Mouse (Mus musculus): ENCODE results near the gene Celf2. TPM values are rescaled to one million over a fixed set of nuclear protein-coding genes. Genes with fewer than 3 reads are reported as not detected.

Gene Celf2
- polyA plus RNA-seq, 1 experiment, result 127 TPM

DNA sequence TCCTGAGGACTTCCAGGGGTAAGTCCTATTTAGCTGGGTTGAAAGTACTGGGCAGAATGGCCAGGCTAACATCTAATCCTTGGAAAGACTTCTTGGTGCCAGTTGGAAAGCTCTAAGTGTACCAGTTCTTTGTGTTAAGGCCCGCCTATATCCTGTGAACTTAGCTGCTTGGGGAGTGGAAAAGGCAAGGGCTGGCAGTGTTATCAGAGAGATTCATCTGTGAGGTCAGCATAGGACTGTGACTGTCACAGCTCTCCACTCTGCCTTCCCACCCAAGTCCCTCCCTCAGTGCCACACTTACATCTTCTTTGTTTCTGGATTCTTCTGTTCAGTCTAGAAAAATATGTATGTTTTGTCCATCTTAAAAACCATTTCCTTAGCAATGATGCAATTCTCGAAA, 935.7 kb downstream of the Celf2 start:
- no peaks in the 10 kb centered on the region for H3K4me1 ChIP-seq (ENCODE audit: control insufficient read depth, insufficient read depth, low read length)
- H3K4me3 ChIP-seq (ENCODE audit: insufficient read depth, low read length), result no peak overlapping the region
- TF ChIP-seq CTCF (IDR thresholded peaks at IDR 0.05; ENCODE audit: low read depth, low read length) (no peak), POLR2A (IDR thresholded peaks at IDR 0.05; ENCODE audit: borderline replicate concordance, low read depth, low read length) (no peak)

GRCm38 (mm10) chr2:6572976-6573375, 936.4 kb downstream of the Celf2 start:
- TF ChIP-seq POLR2A (IDR thresholded peaks at IDR 0.05; ENCODE audit: borderline replicate concordance, low read depth, low read length), result no peak
- TF ChIP-seq CTCF (IDR thresholded peaks at IDR 0.05; ENCODE audit: low read depth, low read length), result no peak
- no peaks in the 10 kb centered on the region for H3K4me1 ChIP-seq (ENCODE audit: control insufficient read depth, insufficient read depth, low read length)

More for the DNA sequence above, 935.7 kb downstream of the Celf2 start:
- no peak overlapping the region for H3K27ac ChIP-seq (ENCODE audit: insufficient read depth, low read depth, low read length)

DNA sequence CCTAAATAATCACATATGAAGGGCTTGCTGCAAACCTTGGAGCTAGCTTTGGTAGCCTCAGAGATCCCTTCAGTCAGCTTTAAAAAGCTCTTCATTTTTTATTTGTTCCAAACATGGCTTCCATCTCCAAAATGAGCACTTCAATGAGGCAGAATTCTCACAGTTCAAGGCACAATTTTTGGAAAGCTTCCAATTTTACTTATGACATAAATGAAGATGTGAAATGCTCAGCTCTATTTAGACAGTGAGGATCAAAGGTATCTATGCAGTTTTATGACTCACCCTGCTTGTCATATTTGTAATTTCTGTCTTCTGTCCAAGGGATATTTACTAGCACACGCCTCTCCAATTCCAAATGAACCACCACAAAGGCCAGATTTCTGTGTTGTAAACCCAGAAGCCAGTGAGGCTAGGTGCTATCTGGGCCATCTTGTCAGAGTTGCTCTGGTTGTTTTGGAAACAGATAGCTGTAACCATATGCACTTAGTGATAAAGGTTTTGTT, 940.3 kb downstream of the Celf2 start:
- H3K27ac ChIP-seq (ENCODE audit: insufficient read depth, low read depth, low read length), result no peak overlapping the region
- TF ChIP-seq CTCF (IDR thresholded peaks at IDR 0.05; ENCODE audit: low read depth, low read length) (no peak), POLR2A (IDR thresholded peaks at IDR 0.05; ENCODE audit: borderline replicate concordance, low read depth, low read length) (no peak)
- no peak overlapping the region for H3K4me3 ChIP-seq (ENCODE audit: insufficient read depth, low read length)

More at GRCm38 (mm10) chr2:6572976-6573375, 936.4 kb downstream of the Celf2 start:
- H3K4me3 ChIP-seq (ENCODE audit: insufficient read depth, low read length), result no peak overlapping the region
- H3K27ac ChIP-seq (ENCODE audit: insufficient read depth, low read depth, low read length), result no peak overlapping the region

DNA sequence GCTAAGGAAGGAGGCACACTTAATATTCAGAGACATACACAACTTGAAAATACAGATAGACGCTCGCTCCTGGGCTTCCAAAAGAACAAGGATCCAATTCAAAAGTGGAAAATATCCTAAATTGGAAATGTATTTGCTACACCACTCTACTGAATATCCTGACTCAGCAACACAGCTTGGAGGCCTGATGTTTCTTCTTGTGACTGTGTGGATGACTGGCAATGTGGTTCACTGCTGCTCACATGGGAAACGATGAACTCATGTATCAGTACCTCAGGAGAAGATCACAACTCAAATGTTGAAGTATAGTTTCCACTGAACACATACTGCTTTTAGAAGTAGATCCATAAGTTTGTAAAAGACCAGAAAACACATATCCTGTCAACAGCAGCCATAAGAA, 944.2 kb downstream of the Celf2 start:
- TF ChIP-seq POLR2A (IDR thresholded peaks at IDR 0.05; ENCODE audit: borderline replicate concordance, low read depth, low read length) (no peak), CTCF (IDR thresholded peaks at IDR 0.05; ENCODE audit: low read depth, low read length) (no peak)
- Histone ChIP-seq H3K4me1 (ENCODE audit: control insufficient read depth, insufficient read depth, low read length) (peaks cover 7% of the 10 kb centered on the region), H3K4me3 (ENCODE audit: insufficient read depth, low read length) (no peak overlapping the region), H3K27ac (ENCODE audit: insufficient read depth, low read depth, low read length) (no peak overlapping the region)

More for the DNA sequence above, 940.3 kb downstream of the Celf2 start:
- peaks cover 2% of the 10 kb centered on the region for H3K4me1 ChIP-seq (ENCODE audit: control insufficient read depth, insufficient read depth, low read length)

GRCm38 (mm10) chr2:6561337-6561736, 948.0 kb downstream of the Celf2 start:
- TF ChIP-seq CTCF (IDR thresholded peaks at IDR 0.05; ENCODE audit: low read depth, low read length) (no peak), POLR2A (IDR thresholded peaks at IDR 0.05; ENCODE audit: borderline replicate concordance, low read depth, low read length) (no peak)
- Histone ChIP-seq H3K4me1 (ENCODE audit: control insufficient read depth, insufficient read depth, low read length) (peaks cover 12% of the 10 kb centered on the region), H3K4me3 (ENCODE audit: insufficient read depth, low read length) (no peak overlapping the region), H3K27ac (ENCODE audit: insufficient read depth, low read depth, low read length) (no peak overlapping the region)

DNA sequence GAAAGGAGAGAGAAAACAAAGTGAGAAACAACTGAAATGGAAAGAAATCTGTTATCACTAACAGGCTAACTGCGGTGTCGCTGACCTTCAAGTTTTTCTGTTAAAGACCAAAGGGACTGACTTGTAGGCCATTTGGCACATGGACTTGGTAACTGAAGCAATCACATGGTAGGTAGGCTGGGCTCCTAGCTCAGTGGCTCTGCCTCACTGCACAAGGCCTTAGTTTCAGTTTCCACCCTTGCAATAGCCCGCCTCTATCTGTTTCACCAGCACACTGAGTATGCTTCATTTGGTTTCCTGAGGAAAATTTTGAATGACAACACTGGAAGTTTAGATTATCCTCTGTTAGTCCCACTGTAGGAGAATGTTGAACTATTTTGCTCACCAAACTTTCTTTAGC, 948.6 kb downstream of the Celf2 start:
- H3K4me3 ChIP-seq (ENCODE audit: insufficient read depth, low read length), result no peak overlapping the region
- H3K27ac ChIP-seq (ENCODE audit: insufficient read depth, low read depth, low read length), result no peak overlapping the region
- H3K4me1 ChIP-seq (ENCODE audit: control insufficient read depth, insufficient read depth, low read length), result peaks cover 12% of the 10 kb centered on the region
- no peak for TF ChIP-seq CTCF (IDR thresholded peaks at IDR 0.05; ENCODE audit: low read depth, low read length)
- TF ChIP-seq POLR2A (IDR thresholded peaks at IDR 0.05; ENCODE audit: borderline replicate concordance, low read depth, low read length), result no peak

DNA sequence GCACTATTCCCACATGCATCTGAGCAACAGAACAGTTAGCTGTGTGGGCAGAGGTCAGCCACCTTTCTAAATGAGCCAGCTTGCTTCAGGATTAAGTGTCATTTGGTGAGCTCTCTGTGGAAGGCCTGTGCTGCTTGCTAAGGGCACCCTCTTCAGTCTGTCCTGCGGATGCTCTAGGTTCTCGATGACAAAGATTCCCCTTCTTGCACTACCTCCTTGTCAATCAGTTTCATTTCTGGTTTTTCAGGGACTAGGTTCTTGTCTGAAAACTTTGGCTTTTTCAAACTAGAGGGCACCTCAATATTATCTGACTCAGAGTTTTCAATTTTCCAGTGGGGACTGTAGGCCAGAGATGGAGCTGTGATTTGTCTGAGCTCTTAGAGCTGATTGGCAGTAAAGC, 949.8 kb downstream of the Celf2 start:
- Histone ChIP-seq H3K4me3 (ENCODE audit: insufficient read depth, low read length) (no peak overlapping the region), H3K4me1 (ENCODE audit: control insufficient read depth, insufficient read depth, low read length) (peaks cover 12% of the 10 kb centered on the region), H3K27ac (ENCODE audit: insufficient read depth, low read depth, low read length) (no peak overlapping the region)
- TF ChIP-seq POLR2A (IDR thresholded peaks at IDR 0.05; ENCODE audit: borderline replicate concordance, low read depth, low read length) (no peak), CTCF (IDR thresholded peaks at IDR 0.05; ENCODE audit: low read depth, low read length) (no peak)

DNA sequence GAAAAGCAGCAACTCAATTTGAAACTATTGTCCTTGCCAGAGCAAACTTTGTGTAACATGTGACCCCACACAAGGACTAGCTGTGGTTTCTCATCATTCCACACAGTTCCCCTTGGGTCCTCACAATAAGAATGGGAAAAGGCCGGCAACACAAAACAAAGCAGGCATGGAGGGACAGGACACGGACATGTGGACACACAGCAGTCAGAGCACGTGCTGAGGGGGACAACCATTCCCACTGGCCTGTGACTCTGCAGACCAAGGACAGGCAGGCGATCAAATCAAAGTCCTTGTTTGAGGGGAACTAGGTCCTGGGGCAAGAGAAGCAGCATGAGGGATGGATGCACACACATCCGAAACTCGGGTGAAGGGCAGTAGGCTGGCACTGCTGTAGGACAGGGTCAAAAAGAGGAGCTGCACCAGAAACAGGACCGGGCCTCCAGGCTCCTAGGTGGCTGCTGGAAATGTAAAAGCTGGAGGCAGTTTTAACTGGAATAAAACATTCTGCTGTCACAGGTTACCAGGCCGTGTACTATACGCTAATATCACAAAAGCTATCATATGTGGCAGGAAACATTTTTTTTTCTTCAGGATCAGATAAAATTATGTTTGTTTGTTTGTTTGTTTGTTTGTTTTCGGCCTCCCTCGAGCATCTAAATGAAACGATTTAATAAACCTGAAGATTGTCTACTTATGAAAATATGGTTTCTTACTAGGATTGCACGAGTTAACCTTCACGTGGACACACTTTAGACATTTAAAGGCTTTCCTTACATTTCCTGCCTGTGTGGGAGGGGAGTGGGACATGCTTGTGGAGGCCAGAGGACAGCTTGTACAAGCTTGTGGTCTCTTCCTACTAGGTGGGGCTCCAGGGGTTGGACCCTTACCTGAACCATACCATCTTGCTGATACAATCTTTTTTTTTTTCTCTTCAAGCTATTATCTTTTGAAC, 950.8 kb downstream of the Celf2 start:
- Histone ChIP-seq H3K4me1 (ENCODE audit: control insufficient read depth, insufficient read depth, low read length) (peaks cover 12% of the 10 kb centered on the region), H3K27ac (ENCODE audit: insufficient read depth, low read depth, low read length) (no peak overlapping the region), H3K4me3 (ENCODE audit: insufficient read depth, low read length) (no peak overlapping the region)
- TF ChIP-seq POLR2A (IDR thresholded peaks at IDR 0.05; ENCODE audit: borderline replicate concordance, low read depth, low read length) (no peak), CTCF (IDR thresholded peaks at IDR 0.05; ENCODE audit: low read depth, low read length) (no peak)

DNA sequence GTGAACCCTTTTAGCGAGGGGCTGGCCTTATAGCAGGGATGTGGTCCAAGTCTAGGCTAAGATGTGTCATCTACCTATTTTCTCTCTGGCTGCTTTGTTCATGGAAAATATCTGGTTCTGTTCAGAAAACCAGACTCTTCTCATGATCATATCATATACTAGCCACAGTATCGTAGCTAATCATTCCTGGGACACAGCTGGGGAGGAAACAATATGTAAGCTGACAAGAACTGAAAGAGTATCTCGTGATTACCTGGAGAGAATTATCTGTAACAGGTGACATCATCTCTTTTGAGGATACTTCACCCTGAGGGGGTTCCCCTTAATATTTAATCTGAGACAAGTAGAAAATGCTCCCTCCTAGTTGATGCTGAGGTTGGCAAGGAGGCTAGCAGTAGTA, 951.6 kb downstream of the Celf2 start:
- TF ChIP-seq POLR2A (IDR thresholded peaks at IDR 0.05; ENCODE audit: borderline replicate concordance, low read depth, low read length) (no peak), CTCF (IDR thresholded peaks at IDR 0.05; ENCODE audit: low read depth, low read length) (no peak)
- no peak overlapping the region for H3K4me3 ChIP-seq (ENCODE audit: insufficient read depth, low read length)
- no peak overlapping the region for H3K27ac ChIP-seq (ENCODE audit: insufficient read depth, low read depth, low read length)
- peaks cover 10% of the 10 kb centered on the region for H3K4me1 ChIP-seq (ENCODE audit: control insufficient read depth, insufficient read depth, low read length)

- no peak for TF ChIP-seq POLR2A (IDR thresholded peaks at IDR 0.05; ENCODE audit: borderline replicate concordance, low read depth, low read length)
- no peak for TF ChIP-seq CTCF (IDR thresholded peaks at IDR 0.05; ENCODE audit: low read depth, low read length)
These were observed 952.5 kb downstream of the Celf2 start for GRCm38 (mm10) chr2:6556913-6557312.

More at GRCm38 (mm10) chr2:6556913-6557312, 952.5 kb downstream of the Celf2 start:
- H3K4me1 ChIP-seq (ENCODE audit: control insufficient read depth, insufficient read depth, low read length), result peaks cover 10% of the 10 kb centered on the region
- H3K4me3 ChIP-seq (ENCODE audit: insufficient read depth, low read length), result no peak overlapping the region
- H3K27ac ChIP-seq (ENCODE audit: insufficient read depth, low read depth, low read length), result no peak overlapping the region

Data from bone marrow macrophage, adult 2 months (primary cell).